Mouse (Mus musculus) adrenal gland, postnatal 36 days (tissue): ENCODE results near the gene Sprr2a2. TPM values are rescaled to one million over a fixed set of nuclear protein-coding genes. Genes with fewer than 3 reads are reported as not detected.
"Not testable (repeated sequence)": the region's sequence is repeated elsewhere in the genome, so short reads cannot be mapped to it uniquely, and the experiment has no call there.

ENCODE experiments used
- DNase-seq, 2 experiments: peaks; one replicate each; pipeline ENCODE4 v3.0.0; 2021; ENCODE audit warnings: mixed read lengths in 1 of 2
- long read RNA-seq, 2 experiments: library from polyadenylated mRNA; stranded (forward); transcript quantifications; one replicate each; pipeline ENCODE4 v2.0.0; 2021; ENCODE audit warnings: borderline sequencing depth in 2 of 2
- total RNA-seq, 2 experiments: library from RNA; stranded (reverse); gene quantifications; 2 replicates each; pipeline ENCODE4 v1.2.3; 2021

The Sprr2a2 gene
- not detected for total RNA-seq
- long read RNA-seq, experiment 1, result 0 reads
- long read RNA-seq, experiment 2, result 0 reads

GRCm38 (mm10) chr3:92215569-92215968 lies at the start of gene Sprr2a2, which contains the start of gene Sprr2a1:
Gene Sprr2a2, plus strand, starts transcription at chr3:92215920.
Gene Sprr2a1, plus strand, starts transcription at chr3:92215799.
- DNase-seq, result not testable (repeated sequence)

GRCm38 (mm10) chr3:92169847-92170246 lies 45.9 kb upstream of the Sprr2a2 start:
- no peak for DNase-seq

- no peak for DNase-seq
Observed at GRCm38 (mm10) chr3:92176880-92177279, 38.8 kb upstream of the Sprr2a2 start.

- no peak for DNase-seq
Observed at GRCm38 (mm10) chr3:92195512-92196200, 20.1 kb upstream of the Sprr2a2 start.

- not testable (repeated sequence) for DNase-seq
Observed at GRCm38 (mm10) chr3:92211133-92211925, 4.4 kb upstream of the Sprr2a2 start.

GRCm38 (mm10) chr3:92212059-92212458 lies 3.7 kb upstream of the Sprr2a2 start:
- not testable (repeated sequence) for DNase-seq

GRCm38 (mm10) chr3:92213651-92214050 lies 2.1 kb upstream of the Sprr2a2 start:
- DNase-seq, result not testable (repeated sequence)

GRCm38 (mm10) chr3:92219031-92219430 lies 3.3 kb downstream of the Sprr2a2 start:
- not testable (repeated sequence) for DNase-seq

GRCm38 (mm10) chr3:92223708-92224107 lies 8.0 kb downstream of the Sprr2a2 start:
- DNase-seq, result not testable (repeated sequence)

- not testable (repeated sequence) for DNase-seq
Observed at GRCm38 (mm10) chr3:92227410-92227809, 11.7 kb downstream of the Sprr2a2 start.

GRCm38 (mm10) chr3:92236463-92237189 lies 20.9 kb downstream of the Sprr2a2 start:
- DNase-seq, result not testable (repeated sequence)

- not testable (repeated sequence) for DNase-seq
Observed at GRCm38 (mm10) chr3:92238736-92239135, 23.0 kb downstream of the Sprr2a2 start.

- DNase-seq, result not testable (repeated sequence)
Observed at GRCm38 (mm10) chr3:92239197-92239596, 23.5 kb downstream of the Sprr2a2 start.

GRCm38 (mm10) chr3:92244833-92245232 lies 29.1 kb downstream of the Sprr2a2 start:
- DNase-seq, result not testable (repeated sequence)

GRCm38 (mm10) chr3:92246245-92246644 lies 30.5 kb downstream of the Sprr2a2 start:
- DNase-seq, result not testable (repeated sequence)

GRCm38 (mm10) chr3:92248494-92248893 lies 32.8 kb downstream of the Sprr2a2 start:
- not testable (repeated sequence) for DNase-seq

- DNase-seq, result not testable (repeated sequence)
Observed at GRCm38 (mm10) chr3:92250450-92250849, 34.7 kb downstream of the Sprr2a2 start.

GRCm38 (mm10) chr3:92253860-92254259 lies 38.1 kb downstream of the Sprr2a2 start:
- DNase-seq, result not testable (repeated sequence)

- DNase-seq, result not testable (repeated sequence)
Observed at GRCm38 (mm10) chr3:92258526-92258925, 42.8 kb downstream of the Sprr2a2 start.

- DNase-seq, result not testable (repeated sequence)
Observed at GRCm38 (mm10) chr3:92263462-92263861, 47.7 kb downstream of the Sprr2a2 start.

- DNase-seq, result not testable (repeated sequence)
Observed at GRCm38 (mm10) chr3:92271414-92271985, 55.8 kb downstream of the Sprr2a2 start.

- DNase-seq, result not testable (repeated sequence)
Observed at GRCm38 (mm10) chr3:92273504-92273903, 57.8 kb downstream of the Sprr2a2 start.
